Mouse (Mus musculus): ENCODE results near the gene Ecsit. TPM values are rescaled to one million over a fixed set of nuclear protein-coding genes. Genes with fewer than 3 reads are reported as not detected.

Ecsit gene
- polyA plus RNA-seq, 1 experiment: 85.2 TPM

DNA sequence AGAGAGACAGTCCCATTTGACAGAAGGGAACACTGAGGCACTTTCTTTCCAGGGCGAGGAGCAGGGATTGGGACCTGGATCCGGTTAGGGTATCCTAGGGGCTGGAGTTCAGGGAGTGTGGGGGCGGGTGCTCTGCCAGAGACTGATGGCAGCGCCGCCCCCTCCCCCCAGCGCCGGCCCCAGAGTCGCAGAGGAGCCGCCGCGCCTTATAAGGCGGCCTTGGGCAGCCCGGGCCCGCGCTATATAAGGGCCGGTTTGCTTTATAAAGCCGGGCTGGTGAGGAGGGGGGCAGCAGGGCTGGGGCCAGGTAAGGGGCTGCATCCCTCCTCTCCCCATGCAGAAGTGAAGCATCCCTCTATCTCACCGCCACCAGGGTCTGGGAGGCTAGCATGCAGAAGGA is 14.7 kb upstream of the Ecsit start:
- DNase-seq: no peak
- TF ChIP-seq CTCF (IDR thresholded peaks at IDR 0.05; ENCODE audit: borderline replicate concordance, insufficient read depth, low read depth, low read length): no peak
- WGBS: 7% methylated on average over 18 of the region's 18 CpGs
- Histone ChIP-seq H3K4me1 (ENCODE audit: control insufficient read depth, insufficient read depth, low read length) (peaks cover 3% of the 10 kb centered on the region; the same call in 1 of the 2 replicates), H3K4me3 (replicated peaks; ENCODE audit: insufficient read depth, low read depth, low read length) (no peak overlapping the region), H3K27ac (ENCODE audit: insufficient read depth, low read length) (no peak overlapping the region), H3K27me3 (ENCODE audit: control insufficient read depth, insufficient read depth, low read length) (no peaks in the 10 kb centered on the region; the same call in 1 of the 2 replicates)

DNA sequence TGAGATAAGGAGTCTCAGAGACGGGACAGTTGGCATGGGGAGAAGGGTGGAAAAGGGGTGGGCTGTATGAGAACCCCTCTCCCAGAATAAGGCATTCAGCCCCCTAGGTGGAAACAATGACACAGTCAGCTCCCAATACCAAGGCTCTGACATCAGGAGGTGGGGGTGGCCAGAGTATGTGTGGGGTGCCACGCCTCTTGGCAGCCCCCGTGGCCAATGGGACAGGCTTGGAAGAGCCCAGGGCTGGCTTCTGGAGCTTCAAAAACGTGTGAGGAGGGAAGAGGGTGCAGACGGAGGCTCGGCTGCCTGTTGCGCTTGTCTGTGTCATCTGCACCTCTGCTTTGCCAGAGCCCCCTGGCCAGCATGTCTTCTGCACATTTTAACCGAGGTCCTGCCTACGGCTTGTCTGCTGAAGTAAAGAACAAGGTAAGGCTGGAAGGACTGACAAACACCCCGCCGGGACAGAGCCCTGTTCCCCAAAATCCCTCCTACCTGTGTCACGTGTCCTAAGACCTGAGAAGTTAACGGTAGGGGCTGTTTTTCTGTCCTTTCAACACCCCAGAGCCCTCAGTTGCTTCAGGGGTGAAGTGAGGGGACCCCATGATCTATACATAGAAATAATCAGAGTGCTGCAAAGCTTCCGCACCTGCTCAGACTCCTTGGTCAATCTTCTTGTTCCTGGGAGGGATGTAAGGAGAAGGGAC is 13.9 kb upstream of the Ecsit start, which contains the start of gene Cnn1:
Gene Cnn1 (plus strand): TSS at position 224 of the 704 bp plus-strand sequence.
- H3K27me3 ChIP-seq (ENCODE audit: control insufficient read depth, insufficient read depth, low read length): no peaks in the 10 kb centered on the region; the same call in 1 of the 2 replicates
- H3K27ac ChIP-seq (ENCODE audit: insufficient read depth, low read length): no peak within 1 kb of the TSS
- DNase-seq: no peak
- no peak within 1 kb of the TSS for H3K4me3 ChIP-seq (replicated peaks; ENCODE audit: insufficient read depth, low read depth, low read length)
- 5% methylated on average over 14 of the region's 14 CpGs for WGBS
- H3K4me1 ChIP-seq (ENCODE audit: control insufficient read depth, insufficient read depth, low read length): peaks cover 3% of the 10 kb centered on the region; the same call in 1 of the 2 replicates
- TF ChIP-seq CTCF (IDR thresholded peaks at IDR 0.05; ENCODE audit: borderline replicate concordance, insufficient read depth, low read depth, low read length): no peak
- no peak for TF ChIP-seq POLR2A (IDR thresholded peaks at IDR 0.05; ENCODE audit: borderline replicate concordance, insufficient read depth, low read length)

DNA sequence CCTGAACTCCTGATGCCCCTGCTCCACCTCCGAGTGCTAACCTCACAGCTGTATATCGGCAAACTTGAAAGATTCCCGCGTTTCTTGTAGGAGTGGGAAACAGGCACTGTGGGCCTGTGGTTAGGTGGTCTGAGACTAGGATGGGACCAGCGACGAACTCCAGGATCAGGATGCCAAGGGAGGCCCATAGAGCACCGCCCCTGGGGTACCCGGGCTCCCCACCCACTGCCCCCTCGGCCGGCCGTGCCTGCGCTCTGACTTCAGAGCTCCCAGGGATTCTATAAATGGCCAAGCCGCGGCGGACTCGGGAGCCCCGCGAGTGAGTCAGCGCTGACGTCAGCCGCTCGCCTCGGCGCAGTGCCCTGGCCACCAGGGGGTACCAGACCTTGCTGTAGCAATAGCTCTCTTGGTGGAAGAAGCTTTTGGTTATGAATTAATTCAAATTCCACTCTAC is 10.6 kb upstream of the Ecsit start:
- WGBS: 1% methylated on average over 24 of the region's 24 CpGs
- Histone ChIP-seq H3K27ac (ENCODE audit: insufficient read depth, low read length) (peak overlapping the region; percentile 45; the same call in 1 of the 2 replicates), H3K4me3 (replicated peaks; ENCODE audit: insufficient read depth, low read depth, low read length) (peak overlapping the region; percentile 43), H3K4me1 (ENCODE audit: control insufficient read depth, insufficient read depth, low read length) (peaks cover 3% of the 10 kb centered on the region; the same call in 1 of the 2 replicates), H3K27me3 (ENCODE audit: control insufficient read depth, insufficient read depth, low read length) (no peaks in the 10 kb centered on the region; the same call in 1 of the 2 replicates)
- peak; percentile 57; the same call in 1 of the 2 replicates for TF ChIP-seq CTCF (IDR thresholded peaks at IDR 0.05; ENCODE audit: borderline replicate concordance, insufficient read depth, low read depth, low read length)
- no peak for TF ChIP-seq POLR2A (IDR thresholded peaks at IDR 0.05; ENCODE audit: borderline replicate concordance, insufficient read depth, low read length)
- DNase-seq: peak; percentile 94 to 95

DNA sequence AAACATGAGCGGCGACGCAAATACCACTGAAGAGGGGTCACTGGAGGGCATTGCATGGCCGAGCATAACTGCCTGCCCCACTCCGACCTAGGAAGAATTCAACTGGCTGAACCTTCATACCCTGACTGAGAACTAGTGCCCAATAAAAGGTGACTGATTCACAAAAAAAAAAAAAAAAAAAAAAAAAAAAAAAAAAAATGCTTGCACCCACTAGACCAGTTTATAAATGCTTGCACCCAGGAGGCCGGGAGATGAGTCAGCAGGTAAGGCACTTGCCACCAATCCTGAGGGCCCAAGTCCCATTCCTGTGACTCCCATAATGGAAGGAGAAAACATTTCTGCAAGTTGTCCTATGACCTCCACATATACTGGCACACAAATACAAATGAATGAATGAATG is 7.5 kb upstream of the Ecsit start:
- Histone ChIP-seq H3K27ac (ENCODE audit: insufficient read depth, low read length) (no peak overlapping the region), H3K4me3 (replicated peaks; ENCODE audit: insufficient read depth, low read depth, low read length) (no peak overlapping the region), H3K27me3 (ENCODE audit: control insufficient read depth, insufficient read depth, low read length) (no peaks in the 10 kb centered on the region), H3K4me1 (ENCODE audit: control insufficient read depth, insufficient read depth, low read length) (peaks cover 3% of the 10 kb centered on the region; the same call in 1 of the 2 replicates)
- 92% methylated on average over 6 of the region's 6 CpGs for WGBS
- DNase-seq: no peak
- no peak for TF ChIP-seq POLR2A (IDR thresholded peaks at IDR 0.05; ENCODE audit: borderline replicate concordance, insufficient read depth, low read length)
- TF ChIP-seq CTCF (IDR thresholded peaks at IDR 0.05; ENCODE audit: borderline replicate concordance, insufficient read depth, low read depth, low read length): no peak

DNA sequence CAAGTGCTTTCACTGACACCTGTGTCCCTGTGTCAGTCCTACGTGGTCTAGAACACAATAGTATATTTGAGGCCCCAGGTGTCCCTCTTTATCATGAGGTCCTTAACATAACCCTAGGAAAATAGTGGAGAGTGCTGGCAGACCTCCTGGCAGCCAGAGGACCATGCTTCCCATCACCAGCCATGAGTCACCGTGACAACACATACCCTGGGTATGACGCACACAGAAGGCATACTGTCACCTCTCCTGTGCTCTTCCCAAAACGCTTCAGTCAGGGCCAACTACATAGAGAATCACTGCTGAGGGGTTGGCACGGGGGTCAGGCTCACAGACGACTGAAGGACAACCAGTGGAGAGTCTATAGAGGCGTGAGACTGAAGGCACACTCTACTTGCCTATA is 4.7 kb upstream of the Ecsit start:
- no peaks in the 10 kb centered on the region for H3K4me1 ChIP-seq (ENCODE audit: control insufficient read depth, insufficient read depth, low read length)
- 47% methylated on average over 7 of the region's 7 CpGs for WGBS
- H3K27me3 ChIP-seq (ENCODE audit: control insufficient read depth, insufficient read depth, low read length): no peaks in the 10 kb centered on the region
- H3K27ac ChIP-seq (ENCODE audit: insufficient read depth, low read length): no peak overlapping the region
- TF ChIP-seq CTCF (IDR thresholded peaks at IDR 0.05; ENCODE audit: borderline replicate concordance, insufficient read depth, low read depth, low read length) (no peak), POLR2A (IDR thresholded peaks at IDR 0.05; ENCODE audit: borderline replicate concordance, insufficient read depth, low read length) (no peak)
- no peak for DNase-seq
- H3K4me3 ChIP-seq (replicated peaks; ENCODE audit: insufficient read depth, low read depth, low read length): no peak overlapping the region

DNA sequence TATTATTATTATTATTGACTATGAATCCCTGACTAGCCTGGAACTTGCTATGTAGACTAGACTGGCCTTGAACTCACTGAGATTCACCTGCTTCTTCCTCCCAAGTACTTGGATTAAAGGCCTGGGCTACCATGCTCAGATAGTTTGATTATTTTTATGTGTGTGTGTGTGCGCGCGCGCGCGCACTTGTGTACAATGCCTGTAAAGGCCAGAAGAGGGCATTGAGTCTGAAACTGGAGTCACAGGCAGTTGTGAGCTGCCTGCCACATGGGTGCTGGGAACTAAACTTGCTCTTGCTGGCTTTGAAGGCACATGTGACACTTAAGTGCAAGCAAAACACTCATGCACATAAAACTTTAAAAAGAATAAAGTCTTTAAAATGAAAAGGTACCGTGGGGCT is 4.0 kb upstream of the Ecsit start:
- DNase-seq: no peak
- WGBS: 98% methylated on average over 7 of the region's 7 CpGs

DNA sequence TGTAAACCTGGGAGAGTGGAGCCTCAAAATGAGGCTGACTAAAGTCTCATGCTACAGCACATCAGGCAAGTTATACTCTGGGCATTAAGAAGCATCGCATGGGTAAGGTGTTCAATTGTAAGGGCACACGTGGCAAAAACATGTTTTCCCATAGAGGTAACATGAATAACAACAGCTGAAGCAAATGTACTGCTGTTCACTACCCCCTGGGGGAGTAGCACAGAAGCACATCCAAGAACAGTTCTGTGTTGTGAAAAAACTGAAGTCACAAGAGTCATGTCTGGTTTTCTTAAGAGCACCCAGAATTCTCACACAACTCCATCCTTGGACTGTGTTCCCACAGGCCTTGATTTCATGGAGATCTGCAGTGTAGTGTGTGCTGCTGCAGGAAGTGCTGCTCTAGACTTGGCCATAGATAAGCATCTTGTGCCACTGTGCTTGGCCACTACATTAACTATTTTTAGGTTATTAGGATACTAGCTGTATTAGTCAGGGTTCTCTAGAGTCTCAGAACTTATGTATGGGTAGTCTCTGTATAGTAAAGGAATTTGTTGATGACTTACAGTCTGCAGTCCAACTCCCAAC is 1.9 kb upstream of the Ecsit start:
- no peaks in the 10 kb centered on the region for H3K27me3 ChIP-seq (ENCODE audit: control insufficient read depth, insufficient read depth, low read length)
- H3K4me1 ChIP-seq (ENCODE audit: control insufficient read depth, insufficient read depth, low read length): peaks cover 8% of the 10 kb centered on the region; the same call in 1 of the 2 replicates
- H3K4me3 ChIP-seq (replicated peaks; ENCODE audit: insufficient read depth, low read depth, low read length): no peak overlapping the region
- 91% methylated on average over 2 of the region's 2 CpGs for WGBS
- no peak for TF ChIP-seq CTCF (IDR thresholded peaks at IDR 0.05; ENCODE audit: borderline replicate concordance, insufficient read depth, low read depth, low read length)
- TF ChIP-seq POLR2A (IDR thresholded peaks at IDR 0.05; ENCODE audit: borderline replicate concordance, insufficient read depth, low read length): no peak
- DNase-seq: no peak
- H3K27ac ChIP-seq (ENCODE audit: insufficient read depth, low read length): no peak overlapping the region

More for the DNA sequence above, 4.0 kb upstream of the Ecsit start:
- Histone ChIP-seq H3K4me1 (ENCODE audit: control insufficient read depth, insufficient read depth, low read length) (no peaks in the 10 kb centered on the region), H3K27me3 (ENCODE audit: control insufficient read depth, insufficient read depth, low read length) (no peaks in the 10 kb centered on the region), H3K4me3 (replicated peaks; ENCODE audit: insufficient read depth, low read depth, low read length) (no peak overlapping the region), H3K27ac (ENCODE audit: insufficient read depth, low read length) (no peak overlapping the region)
- TF ChIP-seq POLR2A (IDR thresholded peaks at IDR 0.05; ENCODE audit: borderline replicate concordance, insufficient read depth, low read length) (no peak), CTCF (IDR thresholded peaks at IDR 0.05; ENCODE audit: borderline replicate concordance, insufficient read depth, low read depth, low read length) (no peak)

DNA sequence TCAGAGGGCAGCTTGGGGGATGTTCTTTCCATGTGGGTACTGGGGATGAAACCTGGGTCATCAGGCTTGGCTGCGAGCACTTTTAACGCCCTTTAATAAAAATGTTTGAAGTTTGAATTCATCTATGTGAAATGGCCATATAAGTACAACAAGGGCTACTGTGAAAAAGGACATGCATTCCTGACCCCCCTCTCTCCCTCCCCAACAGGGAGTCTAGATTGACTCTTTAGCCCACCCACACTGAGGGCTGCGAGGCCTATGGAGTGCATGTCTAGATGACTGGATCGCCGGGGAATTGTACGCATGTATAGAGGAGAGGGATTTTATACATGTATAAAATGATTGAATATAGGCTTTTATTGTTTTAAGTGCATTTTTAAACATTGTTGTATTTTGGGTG is 774 bp upstream of the Ecsit start:
- Histone ChIP-seq H3K4me3 (replicated peaks; ENCODE audit: insufficient read depth, low read depth, low read length) (peak overlapping the region; percentile 78), H3K4me1 (ENCODE audit: control insufficient read depth, insufficient read depth, low read length) (peaks cover 8% of the 10 kb centered on the region; the same call in 1 of the 2 replicates), H3K27ac (ENCODE audit: insufficient read depth, low read length) (no peak overlapping the region), H3K27me3 (ENCODE audit: control insufficient read depth, insufficient read depth, low read length) (no peaks in the 10 kb centered on the region)
- 79% methylated on average over 6 of the region's 6 CpGs for WGBS
- no peak for DNase-seq
- TF ChIP-seq CTCF (IDR thresholded peaks at IDR 0.05; ENCODE audit: borderline replicate concordance, insufficient read depth, low read depth, low read length) (no peak), POLR2A (IDR thresholded peaks at IDR 0.05; ENCODE audit: borderline replicate concordance, insufficient read depth, low read length) (no peak)
